Mouse (Mus musculus) spleen, adult 18-20 months (tissue): ENCODE data around the gene Gm128.
A peak's percentile ranks its signal among the peaks of the same experiment; 100 is the strongest.
"Not testable (repeated sequence)": the region's sequence is repeated elsewhere in the genome, so short reads cannot be mapped to it uniquely, and the experiment has no call there.

ENCODE experiments used
- DNase-seq, 2 experiments: peaks; one replicate each; pipeline ENCODE4 v3.0.0; 2022; ENCODE audit warnings: mixed read lengths in 2 of 2

Gene Gm128

DNA sequence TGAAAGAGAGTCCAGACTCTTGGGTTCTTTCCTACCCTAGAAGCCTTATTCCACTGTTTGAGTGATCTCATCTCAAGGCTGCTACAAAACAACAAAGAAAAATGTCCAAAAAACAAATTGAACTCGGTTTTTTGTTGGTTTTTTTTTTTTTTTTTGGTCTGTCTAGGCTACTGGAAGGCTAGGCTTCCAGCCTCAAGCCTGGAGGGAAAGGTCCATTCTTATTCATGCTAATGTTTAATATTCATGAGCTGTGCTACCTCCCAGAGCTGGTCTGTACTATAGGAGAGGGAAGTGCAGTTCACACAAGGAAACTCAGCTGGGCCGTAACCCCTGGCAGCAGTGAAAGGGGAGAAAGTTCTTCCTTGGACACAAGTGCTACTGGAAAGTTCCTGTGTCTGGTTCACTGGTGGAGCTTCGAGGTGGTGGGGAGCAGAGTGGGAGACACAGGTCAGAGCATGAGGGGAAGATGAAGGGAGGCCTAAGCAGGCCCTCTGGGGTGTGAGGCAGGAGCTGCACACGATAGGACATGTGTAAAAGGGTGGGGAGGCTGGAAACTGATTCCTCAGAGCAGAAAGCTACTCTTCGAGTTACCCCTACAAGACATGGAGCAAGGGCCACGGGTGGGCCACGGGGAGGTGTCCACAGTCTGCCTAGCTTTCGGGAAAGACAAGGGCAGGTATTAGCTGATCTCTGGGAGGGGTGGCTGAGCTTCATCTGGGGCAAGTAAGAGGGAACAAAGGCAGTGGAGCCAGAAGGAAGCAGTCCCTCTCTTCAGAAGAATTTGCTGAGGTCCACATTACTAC, 10.7 kb downstream of the Gm128 start:
- DNase-seq, result peak; percentile 33 to 44

DNA sequence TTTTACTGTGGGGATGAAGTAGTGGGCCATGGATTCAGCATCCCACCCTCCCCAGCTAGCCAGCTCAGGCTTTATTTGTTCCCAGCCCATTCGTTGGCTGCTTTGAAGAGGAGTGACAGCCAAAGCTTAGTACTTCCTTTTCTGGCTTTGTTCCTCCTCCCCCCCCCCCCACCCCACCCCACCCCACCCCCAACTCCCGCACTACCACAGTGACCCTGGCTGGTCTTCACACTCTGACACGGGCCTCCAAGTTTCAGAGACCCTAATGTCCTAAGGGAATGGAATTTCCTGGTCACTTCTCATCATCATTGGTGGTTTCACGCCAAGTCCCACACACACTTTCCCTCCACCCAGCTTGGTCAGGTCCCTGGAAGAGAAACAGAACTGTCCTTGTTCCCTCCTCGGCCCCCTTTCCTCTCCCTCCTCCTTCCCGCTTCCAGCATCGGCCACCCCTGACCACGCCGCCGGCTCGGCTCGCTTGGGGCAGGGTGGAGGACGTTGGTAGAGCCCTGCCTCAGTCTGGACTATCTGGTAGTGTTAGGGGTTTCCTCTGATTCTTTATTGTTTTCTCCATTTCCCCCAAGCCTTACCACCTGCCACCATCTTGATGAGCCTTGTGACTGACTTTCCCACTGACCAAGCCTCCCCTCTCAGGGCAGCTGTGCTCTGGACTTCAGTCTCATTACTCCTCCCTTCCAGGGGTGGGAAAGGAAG, 11.5 kb downstream of the Gm128 start:
- DNase-seq, result peak; percentile 43 to 53

DNA sequence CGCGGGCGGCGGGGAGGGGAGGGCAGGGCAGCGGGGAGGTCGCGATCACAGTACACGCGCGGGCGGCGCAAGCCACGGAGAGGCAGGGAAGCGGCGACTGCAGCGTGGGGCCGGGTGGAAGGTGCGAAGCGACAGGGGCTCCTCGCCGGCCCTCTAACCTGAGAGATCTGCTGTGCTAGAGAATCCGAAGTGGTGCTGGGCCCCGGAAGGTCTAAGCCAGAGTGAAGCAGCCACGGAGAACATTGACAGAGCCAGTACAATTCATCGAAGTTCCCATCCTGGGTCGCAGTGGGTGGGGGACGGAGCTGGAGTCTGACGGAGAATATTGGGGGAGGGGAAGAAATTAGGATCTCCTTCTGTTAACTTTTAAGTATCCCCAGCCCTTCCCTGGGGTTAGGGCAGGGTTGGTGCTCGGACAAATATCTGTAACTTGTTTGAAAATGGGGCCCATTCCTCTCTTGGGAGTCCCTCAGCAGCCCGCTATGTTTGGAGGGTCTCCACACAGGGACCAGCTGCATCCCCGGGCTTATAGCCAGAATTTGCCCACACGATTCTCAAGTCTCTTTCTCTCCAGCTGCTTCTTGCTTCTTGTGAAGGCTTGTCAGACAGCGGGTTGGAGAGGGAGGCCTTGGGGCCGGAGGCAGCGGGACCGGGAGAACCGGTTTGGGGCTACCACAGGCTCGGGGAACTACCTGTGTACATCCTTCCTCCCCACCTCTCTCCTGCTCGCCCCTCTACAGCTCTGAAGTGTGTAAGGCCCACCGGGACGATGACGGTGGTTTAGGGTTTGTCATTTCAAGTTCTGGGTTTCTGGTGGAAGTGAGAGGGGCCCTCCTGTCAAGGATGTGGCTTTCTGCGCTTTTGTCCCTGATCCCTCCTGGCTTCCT, 12.3 kb downstream of the Gm128 start:
- DNase-seq, result peak; percentile 30 to 42

DNA sequence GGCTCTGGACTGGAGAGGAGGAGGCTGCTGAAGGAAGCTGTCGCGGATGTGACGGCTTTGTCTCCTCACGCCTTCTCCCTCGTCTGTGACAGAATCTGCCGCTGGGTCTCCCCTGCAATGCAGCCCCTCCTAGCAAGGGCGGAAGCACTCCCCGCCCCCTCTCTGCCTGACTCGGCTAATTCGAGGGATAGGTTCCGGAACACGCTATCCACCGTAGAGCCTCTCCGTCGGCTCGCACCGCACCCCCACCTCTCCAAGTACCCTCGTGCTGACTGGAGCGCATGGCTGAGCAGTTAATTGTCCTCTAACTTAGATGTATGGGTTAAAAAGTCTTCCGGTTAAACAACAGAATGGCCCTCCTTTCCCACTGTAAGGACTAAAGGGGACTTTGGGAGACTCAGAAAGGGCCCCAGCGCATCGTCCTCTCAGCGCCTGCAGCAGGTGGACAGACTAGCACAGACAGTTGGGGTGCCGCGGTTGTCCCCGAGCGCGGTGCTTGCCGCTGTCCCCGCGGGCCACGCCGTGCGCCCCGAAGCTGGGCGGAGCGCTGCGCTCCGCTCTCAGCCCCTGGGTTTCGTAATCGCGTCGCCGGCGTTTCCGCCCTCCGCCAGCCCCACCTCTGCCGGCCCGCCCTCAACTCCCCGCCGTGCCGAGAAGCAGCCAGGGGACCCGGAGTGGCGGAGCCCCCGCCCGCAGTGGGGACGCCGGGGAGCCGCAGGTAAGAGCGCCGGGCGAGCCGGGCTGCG, 13.1 kb downstream of the Gm128 start, which contains the start of gene Cdc42se1:
TSS of gene Cdc42se1 (plus strand) at position 585 of the 746 bp plus-strand sequence.
- peak; percentile 84 to 87 for DNase-seq

DNA sequence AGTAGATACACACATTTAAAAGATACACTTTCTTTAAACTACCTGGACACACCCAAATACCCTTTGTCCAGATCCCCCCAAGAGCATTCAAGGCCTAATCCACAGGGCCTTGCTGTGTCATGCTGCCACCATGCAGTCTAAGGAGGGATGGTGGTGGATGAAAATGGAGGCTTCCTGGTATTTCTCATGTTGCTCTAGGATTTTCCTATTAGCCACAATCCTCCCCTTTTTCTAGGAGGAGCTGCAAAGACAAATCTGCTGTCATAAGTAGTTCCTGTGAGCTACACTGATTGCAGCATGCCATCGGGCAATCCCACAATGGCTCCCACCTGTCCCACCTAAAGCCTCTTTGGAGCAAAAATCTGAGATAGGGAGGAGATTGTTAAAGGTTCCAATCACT, 14.2 kb downstream of the Gm128 start:
- DNase-seq, result no peak

DNA sequence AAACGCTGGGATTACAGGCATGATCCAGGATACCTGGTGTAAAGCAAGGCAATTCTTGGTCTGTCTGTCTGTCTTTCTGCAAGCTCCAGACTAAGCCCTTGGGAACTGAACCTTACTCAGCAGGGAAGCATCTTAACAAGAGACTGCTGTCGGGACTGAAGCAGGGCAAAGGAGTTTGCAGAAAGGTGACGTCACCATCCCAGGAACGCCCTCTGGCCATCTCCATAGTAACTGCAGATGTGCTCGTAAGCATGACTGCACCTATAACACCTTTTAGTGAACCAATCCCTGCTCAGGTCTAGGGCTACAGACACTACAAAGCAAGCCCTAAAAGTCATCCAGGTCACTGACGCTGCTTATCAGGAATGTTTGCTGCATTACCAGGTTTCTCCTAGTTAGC, 17.1 kb downstream of the Gm128 start:
- no peak for DNase-seq

DNA sequence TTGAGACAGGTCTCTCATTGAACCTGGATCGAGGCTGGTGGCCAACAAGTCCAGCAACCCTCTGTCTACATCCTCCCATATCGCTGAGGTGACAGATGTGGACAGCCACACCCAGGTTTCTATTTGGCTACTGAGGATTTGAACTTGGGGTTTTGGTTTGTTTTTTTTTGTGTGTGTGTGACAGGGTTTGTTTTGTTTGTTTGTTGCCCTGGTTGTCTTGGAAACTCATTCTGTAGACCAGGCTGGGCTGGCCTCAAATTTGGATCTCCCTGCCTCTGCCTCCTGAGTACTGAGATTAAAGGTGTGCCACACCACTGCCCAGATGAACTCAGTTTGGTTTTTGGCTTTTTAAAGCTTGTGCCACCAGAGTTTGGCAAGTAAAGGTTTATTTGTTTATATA, 18.4 kb downstream of the Gm128 start:
- DNase-seq, result no peak

DNA sequence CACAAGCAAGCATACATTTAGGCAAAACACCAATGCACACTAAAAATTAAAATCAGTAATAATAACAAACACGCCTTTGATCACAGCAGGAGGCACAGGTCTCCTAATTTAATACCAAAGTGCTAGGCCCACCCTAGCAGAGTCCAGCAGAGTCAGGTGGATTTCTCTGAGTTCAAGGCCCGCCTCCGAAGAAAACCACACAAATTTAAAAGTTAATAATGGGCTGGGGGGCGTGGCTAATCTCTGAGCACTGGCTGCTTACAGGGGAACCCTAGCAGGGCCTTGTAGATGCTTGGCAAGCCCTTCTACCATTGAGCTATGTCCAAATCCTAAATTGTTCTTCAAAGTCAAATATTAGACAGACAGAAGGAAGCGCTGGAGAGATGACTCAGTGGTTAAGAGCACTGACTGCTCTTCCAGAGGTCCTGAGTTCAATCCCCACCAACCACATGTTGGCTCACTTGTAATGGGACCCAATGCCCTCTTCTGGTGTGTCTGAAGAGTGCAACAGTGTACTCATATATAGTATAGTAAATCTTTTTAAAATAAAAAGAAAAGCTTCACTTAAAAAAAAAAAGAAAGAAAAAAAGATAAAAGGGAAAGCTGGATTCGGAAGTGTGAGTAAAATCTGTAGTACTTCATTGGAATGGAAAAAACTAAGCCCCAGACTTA, 22.8 kb downstream of the Gm128 start:
- no peak for DNase-seq

DNA sequence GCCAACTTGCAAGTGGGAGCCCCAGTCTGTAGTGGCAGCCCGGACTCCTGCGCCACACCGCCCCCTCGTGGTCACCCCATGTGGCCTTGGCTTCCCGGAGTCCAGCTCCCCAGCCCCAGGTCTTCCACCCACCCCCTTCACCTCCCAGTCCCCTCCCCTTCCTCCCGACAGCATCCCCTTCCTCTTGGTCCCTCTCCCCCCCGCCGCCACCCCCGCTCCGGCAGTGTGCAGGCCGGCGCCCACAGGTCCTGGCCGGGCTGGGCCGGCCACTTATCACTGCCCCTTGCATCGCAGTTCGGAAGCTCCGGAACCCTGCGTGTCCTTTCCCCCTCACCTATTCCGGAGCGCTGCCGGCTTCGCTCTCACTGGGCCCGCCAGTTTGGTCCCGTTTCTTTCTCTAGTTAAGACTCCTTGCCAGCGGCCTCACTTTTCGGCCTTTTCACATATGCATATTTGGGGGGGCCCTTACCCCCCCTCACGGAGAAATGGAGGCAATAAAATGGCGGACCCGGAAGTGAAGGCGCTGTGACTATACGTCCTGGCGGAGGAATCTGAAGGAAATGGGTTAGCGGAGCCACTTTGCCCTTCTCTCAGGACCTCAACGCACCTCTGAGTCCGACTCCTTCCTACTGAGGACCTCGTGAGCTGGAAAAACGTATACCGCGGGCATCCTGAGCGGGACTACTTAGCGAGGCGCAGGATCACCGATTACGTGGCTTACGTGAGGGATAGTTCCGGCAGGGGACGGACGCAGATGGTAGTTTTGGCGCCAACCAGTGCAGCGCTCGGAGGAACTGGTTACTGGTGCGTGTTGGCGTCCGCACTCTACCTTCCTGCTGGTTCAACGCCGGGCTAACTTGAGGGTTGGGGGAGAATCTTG, 23.9 kb downstream of the Gm128 start, which contains the start of gene Gabpb2:
TSS of gene Gabpb2 (minus strand) at position 662 of the 880 bp plus-strand sequence.
- DNase-seq, result peak; percentile 91 to 98

DNA sequence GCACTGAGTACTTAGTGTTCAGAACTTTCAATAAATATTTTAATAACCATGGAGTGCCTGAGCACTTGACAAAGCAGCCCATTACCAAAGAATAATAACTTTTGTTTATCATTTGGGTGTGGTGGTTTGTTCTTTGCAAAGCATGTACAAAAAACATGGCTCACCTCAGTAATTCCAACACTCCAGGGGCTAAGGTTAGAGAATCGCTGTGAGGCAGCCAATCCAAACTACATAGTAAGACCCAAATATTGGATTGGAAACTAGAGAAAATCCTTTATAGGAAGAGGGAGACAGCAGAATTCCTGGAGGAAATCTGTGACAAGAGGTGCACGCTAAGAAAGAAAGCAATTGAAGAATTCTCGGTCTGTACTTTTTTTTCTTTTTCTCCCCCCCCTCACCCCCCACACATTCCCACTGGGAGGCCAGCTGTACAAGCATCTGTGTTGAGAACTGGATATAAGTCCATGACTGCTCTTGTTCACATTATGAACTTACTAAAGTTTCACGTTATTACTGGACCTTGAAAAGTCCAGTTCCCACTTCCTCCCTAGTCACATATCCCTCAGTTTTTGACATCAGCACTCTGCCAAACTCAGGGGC, 24.6 kb downstream of the Gm128 start:
- no peak for DNase-seq

DNA sequence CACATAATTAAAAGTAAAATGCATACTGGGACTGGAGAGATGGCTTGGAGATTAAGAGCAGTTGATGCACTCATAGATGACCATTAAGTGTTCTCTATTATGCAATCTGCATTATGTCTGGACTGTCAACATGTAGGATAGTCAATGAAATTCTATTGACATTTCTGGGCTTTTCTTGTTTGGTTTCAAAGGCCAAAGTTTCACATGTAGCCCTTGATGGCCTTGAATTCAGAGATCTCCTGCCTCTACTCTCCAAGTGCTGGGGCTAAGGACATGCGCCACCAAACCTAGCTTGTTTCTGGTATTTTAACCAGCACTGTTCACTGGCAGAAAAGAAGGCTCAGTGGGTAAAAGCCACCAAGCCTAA, 27.8 kb downstream of the Gm128 start:
- DNase-seq, result no peak

DNA sequence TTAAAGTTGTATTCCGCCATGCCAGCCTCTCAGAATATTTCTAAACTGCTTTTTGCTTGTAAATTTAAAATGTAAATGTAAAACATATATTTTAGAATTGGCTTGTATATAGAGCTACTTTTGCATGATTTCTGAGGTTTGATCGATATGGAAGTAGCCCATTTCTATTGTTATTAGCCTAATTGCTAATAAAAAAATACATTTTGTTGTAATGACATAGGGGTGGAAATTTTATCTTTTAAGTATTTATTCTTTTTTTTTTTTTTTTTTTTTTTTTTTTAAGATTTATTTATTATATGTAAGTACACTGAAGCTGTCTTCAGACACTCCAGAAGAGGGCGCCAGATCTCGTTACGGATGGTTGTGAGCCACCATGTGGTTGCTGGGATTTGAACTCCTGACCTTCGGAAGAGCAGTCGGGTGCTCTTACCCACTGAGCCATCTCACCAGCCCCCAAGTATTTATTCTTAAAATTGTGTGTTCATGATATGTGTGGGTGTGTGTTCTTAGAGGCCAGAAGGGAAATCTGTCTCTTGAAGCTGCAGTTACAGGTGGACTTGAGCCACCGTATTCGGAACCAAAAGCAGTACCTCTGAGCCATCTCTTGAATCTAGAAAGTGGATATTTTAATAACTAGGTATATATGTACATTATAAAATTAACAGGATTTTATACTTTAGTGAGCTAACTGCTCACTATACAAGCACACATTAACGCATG, 28.3 kb downstream of the Gm128 start:
- DNase-seq, result not testable (repeated sequence)

DNA sequence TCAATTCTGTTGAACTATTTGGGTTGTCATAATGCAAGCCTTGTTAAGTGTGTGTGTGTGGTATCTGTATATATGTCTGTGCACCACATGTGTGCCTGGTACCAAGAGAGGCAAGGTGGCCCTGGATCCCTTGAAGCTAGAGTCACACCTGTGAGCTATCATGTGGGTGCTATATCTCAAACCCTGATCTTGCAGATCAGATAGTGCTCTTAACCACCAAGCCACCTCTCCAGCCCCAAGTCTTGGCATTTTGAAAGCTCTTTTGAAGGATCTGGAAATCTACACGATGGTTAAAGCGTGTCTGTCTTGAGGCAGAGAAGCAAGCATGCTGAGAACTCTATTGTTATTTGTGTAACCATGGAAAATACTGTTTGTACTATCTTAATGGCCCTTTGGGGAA, 30.8 kb downstream of the Gm128 start:
- DNase-seq, result no peak

DNA sequence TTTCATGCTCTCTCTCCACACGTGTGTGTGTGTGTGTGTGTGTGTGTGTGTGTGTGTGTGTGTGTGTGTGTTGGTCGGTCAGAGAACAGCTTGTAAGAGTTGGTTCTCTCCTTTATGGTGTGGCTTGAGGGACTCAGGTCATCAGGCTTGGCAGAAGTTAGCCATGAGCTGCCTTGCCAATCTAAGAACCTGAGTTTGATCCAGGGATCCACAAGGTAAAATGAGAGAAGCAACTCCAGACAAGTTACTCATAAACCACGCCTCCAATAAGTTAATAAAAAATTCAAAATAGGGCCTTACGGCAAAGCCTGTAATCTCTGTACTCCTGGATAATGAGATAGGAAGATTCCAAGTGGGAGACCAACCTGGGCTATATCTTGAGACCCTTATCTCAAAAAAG, 33.1 kb downstream of the Gm128 start:
- DNase-seq, result no peak

DNA sequence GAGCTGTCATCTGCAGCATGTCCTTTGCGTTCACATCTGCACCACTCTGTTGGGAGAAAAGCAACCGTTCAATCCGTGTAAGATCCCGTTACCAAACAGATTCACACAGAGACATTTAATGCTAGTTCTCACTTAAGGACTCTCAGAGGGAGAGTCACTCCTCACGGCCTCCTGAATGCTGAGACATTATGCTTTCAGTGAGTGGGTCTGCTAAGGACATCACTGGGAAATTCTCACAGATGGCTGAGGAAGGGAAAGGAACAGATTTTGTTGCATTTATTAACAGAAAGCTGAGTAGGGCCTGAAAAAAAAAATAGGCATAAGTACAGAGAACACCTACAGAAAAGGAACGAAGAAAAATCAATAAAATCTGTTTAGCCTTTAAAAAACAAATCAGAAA, 37.5 kb downstream of the Gm128 start:
- no peak for DNase-seq

DNA sequence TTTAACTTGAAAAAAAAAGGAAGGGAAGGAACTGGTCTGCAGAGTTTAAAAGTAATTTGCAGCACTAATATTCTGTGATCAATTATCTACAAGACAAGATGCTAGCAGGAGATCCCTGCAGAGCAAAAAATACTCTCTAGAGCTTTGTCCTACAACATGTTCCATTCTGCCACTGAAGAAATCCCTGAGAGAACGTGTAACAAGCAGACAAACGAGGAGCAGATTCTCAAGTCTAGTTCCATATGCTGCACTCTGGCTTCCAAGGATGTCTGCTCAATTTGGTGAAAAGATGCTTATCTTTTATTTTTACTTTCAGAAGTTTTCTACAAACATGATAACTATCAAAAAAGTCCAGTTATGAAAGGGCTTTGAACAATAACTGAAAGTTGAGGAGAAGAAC, 40.8 kb downstream of the Gm128 start:
- DNase-seq, result no peak

DNA sequence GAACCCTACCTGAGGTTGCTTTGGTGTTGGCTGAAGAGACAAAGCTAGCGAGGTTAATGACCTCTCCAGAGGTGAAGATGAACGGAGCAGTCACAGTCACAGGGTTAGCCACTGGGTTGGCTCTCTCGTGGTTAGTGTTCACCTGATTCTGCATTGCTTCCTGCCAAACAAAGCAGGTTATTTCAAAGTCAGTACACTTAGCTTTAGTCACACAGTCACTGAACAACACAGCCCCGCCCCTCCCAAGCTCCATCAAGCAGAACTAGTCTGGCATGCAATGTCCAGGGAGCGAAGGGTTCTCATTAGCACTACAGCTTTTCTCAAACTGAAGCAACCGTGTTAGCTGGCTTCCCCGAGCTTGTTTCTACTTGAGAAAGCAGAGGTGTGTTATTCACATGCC, 41.3 kb downstream of the Gm128 start:
- DNase-seq, result no peak

DNA sequence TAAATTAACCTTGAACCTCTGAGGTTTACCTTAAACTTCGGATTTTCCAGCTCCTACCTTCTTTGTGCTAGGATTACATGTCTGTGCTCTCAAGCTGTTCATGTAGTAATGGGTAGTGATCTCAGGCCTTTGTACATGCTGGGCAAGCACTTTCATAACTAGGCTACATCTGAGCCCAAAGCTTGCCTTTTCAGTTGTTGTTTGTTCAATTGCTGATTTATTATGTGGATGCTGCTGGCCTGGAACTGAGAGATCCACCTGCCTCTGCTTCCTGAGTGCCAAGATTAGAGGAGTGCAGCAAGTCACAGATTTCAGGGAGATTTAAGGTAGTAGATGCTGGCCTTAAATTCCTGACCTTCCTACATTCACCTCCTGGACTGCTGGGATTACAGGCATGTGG, 42.3 kb downstream of the Gm128 start:
- DNase-seq, result no peak

DNA sequence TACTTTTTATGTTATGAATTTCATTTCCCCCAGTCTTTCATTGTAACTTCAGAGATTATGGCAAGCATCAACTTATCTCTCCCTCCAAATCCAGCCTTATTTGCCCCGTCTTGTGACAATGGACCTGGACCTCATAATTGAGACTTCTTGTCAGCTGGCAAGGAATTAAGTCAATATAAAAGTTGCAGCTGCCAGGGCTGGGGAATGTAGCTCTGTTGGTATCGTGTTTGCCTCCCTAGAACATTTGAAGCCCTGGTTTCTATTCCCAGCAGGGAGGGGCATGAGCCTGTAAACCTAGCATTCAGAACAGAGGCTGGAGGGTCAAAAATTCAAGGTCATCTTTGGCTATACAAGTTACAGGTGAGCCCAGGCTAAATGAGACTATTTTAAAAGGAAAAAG, 45.6 kb downstream of the Gm128 start:
- DNase-seq, result no peak

DNA sequence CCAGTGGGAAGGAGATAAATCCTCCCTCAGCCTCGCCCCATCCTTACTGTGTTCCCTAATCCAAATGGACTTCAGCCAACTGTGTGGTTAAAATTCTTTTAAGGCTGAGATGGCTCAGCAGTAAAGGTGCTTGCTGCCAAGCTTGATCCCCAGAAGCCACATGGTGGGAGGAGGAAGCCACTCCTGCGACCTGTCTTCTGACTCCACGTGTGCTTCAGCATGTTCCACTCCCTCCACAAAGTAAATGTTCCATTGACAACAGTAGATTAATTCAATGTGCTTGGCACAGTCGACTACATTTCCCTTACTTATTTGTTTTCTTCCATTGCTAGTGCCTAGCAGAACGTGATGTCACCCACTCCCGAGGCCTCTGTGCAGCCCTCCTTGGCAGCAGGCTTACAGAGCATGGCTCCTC, 46.7 kb downstream of the Gm128 start:
- DNase-seq, result no peak
